Mouse (Mus musculus): Measurements from ENCODE around the gene Cdkn1b.

- no peak for TF ChIP-seq CTCF (conservative IDR thresholded peaks at IDR 0.05; ENCODE audit: low read length)
- TF ChIP-seq NANOG (IDR thresholded peaks at IDR 0.05; ENCODE audit: borderline replicate concordance, low read length) = no peak
These were observed 23.4 kb upstream of the Cdkn1b start for GRCm38 (mm10) chr6:134896570-134897436.

Measured in E14TG2a.4 (cell line).